Mouse (Mus musculus) stomach, postnatal 0 days (tissue): ENCODE data around the gene Kat6b.

ENCODE experiments used
- CTCF ChIP-seq: IDR thresholded peaks from 2 replicates; pipeline ENCODE4 v1.5.1; 2016; ENCODE audit warnings: antibody characterized with exemption, low read depth, mild to moderate bottlenecking, moderate library complexity
- EP300 ChIP-seq: optimal IDR thresholded peaks from 2 replicates; pipeline ENCODE3; 2016; ENCODE audit warnings: antibody characterized with exemption

- TF ChIP-seq CTCF (no peak), EP300 (no peak)
These were observed 119.4 kb downstream of the Kat6b start for GRCm38 (mm10) chr14:21600628-21601027.
